Mouse (Mus musculus) thymus, adult 2 months (tissue): ENCODE measurements around the gene Tsr3.
"Not testable (repeated sequence)": the region's sequence is repeated elsewhere in the genome, so short reads cannot be mapped to it uniquely, and the experiment has no call there.

Experiments used
- CTCF ChIP-seq: fragments of 200-500 bp; IDR thresholded peaks from 2 replicates; pipeline ENCODE4 v1.5.1; 2012; ENCODE audit warnings: mild to moderate bottlenecking, control low read depth, low read length, moderate library complexity, borderline replicate concordance; ENCODE audit not compliant: control insufficient read depth, poor library complexity, insufficient read depth; ENCODE audit errors: extremely low read depth
- POLR2A ChIP-seq: fragments of 200-500 bp; IDR thresholded peaks from 2 replicates; pipeline ENCODE4 v1.6.1; 2012; ENCODE audit warnings: mild to moderate bottlenecking, low read length, control low read depth, moderate library complexity; ENCODE audit not compliant: control insufficient read depth, poor library complexity, insufficient read depth; ENCODE audit errors: extremely low read depth

GRCm38 (mm10) chr17:25222504-25222940, 17.4 kb upstream of the Tsr3 start:
- TF ChIP-seq POLR2A, CTCF: not testable (repeated sequence)
